Mouse (Mus musculus): ENCODE results near the gene Slc36a3.

- TF ChIP-seq POLR2A (IDR thresholded peaks at IDR 0.05; ENCODE audit: borderline replicate concordance, extremely low read depth, insufficient read depth, insufficient read length, poor library complexity, severe bottlenecking) (no peak), CTCF (IDR thresholded peaks at IDR 0.05; ENCODE audit: borderline replicate concordance, extremely low read depth, insufficient read depth, insufficient read length) (no peak)
Measured at GRCm38 (mm10) chr11:55197086-55197485, 45.6 kb upstream of the Slc36a3 start.

All from brain, embryonic 14.5 days (tissue).